Comparison of ENCODE assay signal across 8 mouse cellular contexts in genomic region chr2:32881054-32881453, GRCm38 (mm10). TPM values are rescaled to one million over a fixed set of nuclear protein-coding genes. Genes with fewer than 3 reads are reported as not detected.
DNase-seq lines count a peak whose midpoint lies in the region; ATAC-seq and TF ChIP-seq lines count a peak whose summit lies in the region.

No protein-coding gene starts in this region.

- H3K4me3 ChIP-seq in lung, embryonic 16.5 days (ENCODE audit: low read length) = no peak overlapping the region
- H3K4me3 ChIP-seq in embryonic fibroblast, embryonic 13.5 days (ENCODE audit: insufficient read depth, low read length) = no peak overlapping the region
- no peak overlapping the region for H3K4me3 ChIP-seq in limb, embryonic 11.5 days (ENCODE audit: low read depth, low read length)
- no peak overlapping the region; the same call in 1 of the 2 replicates for H3K4me3 ChIP-seq in stomach, embryonic 15.5 days (replicated peaks)

- TF ChIP-seq POLR2A in embryonic fibroblast, embryonic 13.5 days (IDR thresholded peaks at IDR 0.05; ENCODE audit: low read depth, low read length) = no peak

- H3K4me2 ChIP-seq in lung, embryonic 16.5 days (ENCODE audit: low read depth, low read length) = peak overlapping the region; percentile 0
- H3K4me2 ChIP-seq in limb, embryonic 11.5 days (ENCODE audit: low read depth, severe bottlenecking) = no peak overlapping the region; the same call in 1 of the 2 replicates
- H3K4me2 ChIP-seq in stomach, embryonic 15.5 days = peak overlapping the region; percentile 21

- H3K36me3 ChIP-seq in lung, embryonic 16.5 days (ENCODE audit: control insufficient read depth, insufficient read depth, low read length) = no peaks in the 10 kb centered on the region
- no peaks in the 10 kb centered on the region for H3K36me3 ChIP-seq in limb, embryonic 11.5 days (ENCODE audit: control insufficient read depth, insufficient read depth, low read length)
- no peaks in the 10 kb centered on the region for H3K36me3 ChIP-seq in stomach, embryonic 15.5 days

- peak overlapping the region; percentile 97 for H3K27ac ChIP-seq in lung, embryonic 16.5 days (ENCODE audit: low read length)
- peak overlapping the region; percentile 96 for H3K27ac ChIP-seq in embryonic fibroblast, embryonic 13.5 days (ENCODE audit: insufficient read depth, low read length)
- H3K27ac ChIP-seq in limb, embryonic 11.5 days (replicated peaks; ENCODE audit: low read depth, low read length) = peak overlapping the region; percentile 32; the same call in 1 of the 2 replicates
- H3K27ac ChIP-seq in stomach, embryonic 15.5 days = peak overlapping the region; percentile 95

- TF ChIP-seq CTCF in embryonic fibroblast, embryonic 13.5 days (IDR thresholded peaks at IDR 0.05; ENCODE audit: borderline replicate concordance, insufficient read depth, low read length) = no peak

- no peaks in the 10 kb centered on the region for H3K27me3 ChIP-seq in lung, embryonic 16.5 days (ENCODE audit: control insufficient read depth, insufficient read depth, low read depth, low read length)
- H3K27me3 ChIP-seq in limb, embryonic 11.5 days (ENCODE audit: control insufficient read depth, insufficient read depth, low read length) = no peaks in the 10 kb centered on the region
- no peaks in the 10 kb centered on the region for H3K27me3 ChIP-seq in stomach, embryonic 15.5 days (replicated peaks)

- 30% methylated on average over 6 of the region's 6 CpGs for WGBS in lung, embryonic 16.5 days
- WGBS in limb, embryonic 11.5 days = 68% methylated on average over 6 of the region's 6 CpGs
- 24% methylated on average over 6 of the region's 6 CpGs for WGBS in stomach, embryonic 15.5 days

- H3K9me3 ChIP-seq in lung, embryonic 16.5 days (ENCODE audit: control insufficient read depth, low read length) = no peaks in the 10 kb centered on the region
- H3K9me3 ChIP-seq in limb, embryonic 11.5 days (ENCODE audit: control insufficient read depth, low read length) = no peaks in the 10 kb centered on the region
- H3K9me3 ChIP-seq in stomach, embryonic 15.5 days = no peaks in the 10 kb centered on the region

- DNase-seq in lung, postnatal 10 days = no peak
- no peak for DNase-seq in limb, embryonic 11.5 days (ENCODE audit: low spot score)
- DNase-seq in adrenal gland, postnatal 10 days = no peak
- no peak for DNase-seq in left cerebral cortex, adult 8-10 months (ENCODE audit: low spot score in 2 of 2)
- no peak for DNase-seq in layer of hippocampus, postnatal 14 days (ENCODE audit: low spot score in 2 of 2)

- peak overlapping the region; percentile 55 for H3K9ac ChIP-seq in lung, embryonic 16.5 days (ENCODE audit: low read length)
- peak overlapping the region; percentile 14; the same call in 1 of the 2 replicates for H3K9ac ChIP-seq in limb, embryonic 11.5 days (ENCODE audit: low read length)
- H3K9ac ChIP-seq in stomach, embryonic 15.5 days = no peak overlapping the region

- peaks cover 74% of the 10 kb centered on the region for H3K4me1 ChIP-seq in lung, embryonic 16.5 days (replicated peaks; ENCODE audit: control insufficient read depth, insufficient read depth, low read length)
- H3K4me1 ChIP-seq in embryonic fibroblast, embryonic 13.5 days (ENCODE audit: control insufficient read depth, insufficient read depth, low read length) = peaks cover 29% of the 10 kb centered on the region
- peaks cover 52% of the 10 kb centered on the region for H3K4me1 ChIP-seq in limb, embryonic 11.5 days (ENCODE audit: control insufficient read depth, insufficient read depth, low read length)
- peaks cover 79% of the 10 kb centered on the region for H3K4me1 ChIP-seq in stomach, embryonic 15.5 days

- ATAC-seq in lung, embryonic 16.5 days (ENCODE audit: low read depth) = no peak
- no peak for ATAC-seq in limb, embryonic 11.5 days (ENCODE audit: insufficient number of reproducible peaks, low FRiP score, low TSS enrichment, low read depth)
- ATAC-seq in stomach, embryonic 15.5 days (ENCODE audit: insufficient read depth, low FRiP score, low read depth) = no peak

RNA-seq across cellular contexts. Expression of gene Fam129b, which starts 5.1 kb away (rescaled TPM):
- polyA plus RNA-seq in lung, embryonic 16.5 days (2015; fragmentation: Nextera tagmentation; extraction: Ambion mirVana) = 133 and 141 TPM in 2 replicates
- 142 and 223 TPM in 2 replicates for polyA plus RNA-seq in embryonic fibroblast, embryonic 13.5 days (2011; ENCODE audit: insufficient read length, low read depth, missing spikeins)
- polyA plus RNA-seq in limb, embryonic 11.5 days (2014; fragmentation: Nextera tagmentation; extraction: Ambion mirVana) = 18.6 and 23.2 TPM in 2 replicates
- polyA plus RNA-seq in stomach, embryonic 15.5 days (2015; fragmentation: Nextera tagmentation; extraction: Ambion mirVana) = 67.1 and 73.6 TPM in 2 replicates
- total RNA-seq in adrenal gland, postnatal 10 days (2021) = 10 to 100 TPM; 28.9 to 30.7 TPM
- 10 to 100 TPM; 24.7 to 31.8 (median 28.4) TPM for total RNA-seq in left cerebral cortex, adult 8-10 months (2022)
- 10 to 100 TPM; 15.2 to 18.7 TPM for total RNA-seq in layer of hippocampus, postnatal 14 days (2021)

RNA-seq across cellular contexts. Expression of gene Stxbp1, which starts 34.0 kb away (rescaled TPM):
- polyA plus RNA-seq in lung, embryonic 16.5 days (2015; fragmentation: Nextera tagmentation; extraction: Ambion mirVana) = 21.9 and 24.1 TPM in 2 replicates
- polyA plus RNA-seq in embryonic fibroblast, embryonic 13.5 days (2011; ENCODE audit: insufficient read length, low read depth, missing spikeins) = 33.3 and 41.4 TPM in 2 replicates
- 15.2 and 17.7 TPM in 2 replicates for polyA plus RNA-seq in limb, embryonic 11.5 days (2014; fragmentation: Nextera tagmentation; extraction: Ambion mirVana)
- 20.0 and 21.4 TPM in 2 replicates for polyA plus RNA-seq in stomach, embryonic 15.5 days (2015; fragmentation: Nextera tagmentation; extraction: Ambion mirVana)
- total RNA-seq in adrenal gland, postnatal 10 days (2021) = 10 to 100 TPM; 23.7 to 35.7 TPM
- 100 to 1,000 TPM; 883 to 958 (median 954) TPM for total RNA-seq in left cerebral cortex, adult 8-10 months (2022)
- 100 to 1,000 TPM; 601 to 619 TPM for total RNA-seq in layer of hippocampus, postnatal 14 days (2021)

Comparison
In these comparisons a context has a peak if more than half of its experiments do, and no peak if none do; other contexts are left out.
1. H3K27ac ChIP-seq: peak in every context shown above with its lines; median percentile 97 in lung, embryonic 16.5 days; 96 in embryonic fibroblast, embryonic 13.5 days; 95 in stomach, embryonic 15.5 days; 32 in limb, embryonic 11.5 days.